Comparison of ENCODE assay signal across 14 mouse cellular contexts in genomic region chr12:33167545-33167944, GRCm38 (mm10).
"Had no signal": no experiment of that assay in that cellular context is flagged by ENCODE, and none has a peak within 500 bp of the region (broad histone marks: within the 10 kb centered on the region; RNA-seq: fewer than 3 reads in every experiment).

No protein-coding gene starts in this region.

- H3K9ac ChIP-seq: lung, embryonic 14.5 days; midbrain, embryonic 12.5 days; midbrain, embryonic 15.5 days; neural tube, embryonic 12.5 days; stomach, embryonic 15.5 days had no signal

- H3K27ac ChIP-seq: midbrain, embryonic 10.5 days; midbrain, embryonic 12.5 days; midbrain, embryonic 15.5 days; neural tube, embryonic 12.5 days; stomach, embryonic 15.5 days; stomach, postnatal 0 days had no signal

- H3K27me3 ChIP-seq: midbrain, embryonic 12.5 days; midbrain, embryonic 15.5 days; neural tube, embryonic 12.5 days; stomach, embryonic 15.5 days had no signal

- H3K4me2 ChIP-seq: lung, embryonic 14.5 days; midbrain, embryonic 12.5 days; midbrain, embryonic 15.5 days; neural tube, embryonic 12.5 days; stomach, embryonic 15.5 days had no signal

- H3K4me3 ChIP-seq: midbrain, embryonic 10.5 days; midbrain, embryonic 12.5 days; midbrain, embryonic 15.5 days; neural tube, embryonic 12.5 days; stomach, embryonic 15.5 days had no signal

- DNase-seq: lung, adult 18-20 months; lung, embryonic 14.5 days; lung, postnatal 10 days; lung, postnatal 4 days; right cerebral cortex, postnatal 14 days; thymus, adult 2 months; thymus, postnatal 25 days; thymus, postnatal 4 days had no signal

- H3K36me3 ChIP-seq: midbrain, embryonic 10.5 days; midbrain, embryonic 15.5 days; neural tube, embryonic 12.5 days had no signal

- H3K9me3 ChIP-seq: midbrain, embryonic 10.5 days; midbrain, embryonic 12.5 days; midbrain, embryonic 15.5 days; neural tube, embryonic 12.5 days; stomach, embryonic 15.5 days had no signal

- ATAC-seq: midbrain, embryonic 15.5 days had no signal
